Mouse (Mus musculus): Measurements from ENCODE around the gene Cep41.

The Cep41 gene

GRCm38 (mm10) chr6:30693350-30693991 lies at the start of gene Cep41:
Gene Cep41, minus strand, starts transcription at chr6:30693749.
- peak; percentile 95 to 97 for DNase-seq

- peak; percentile 62 to 69 for DNase-seq
Measured at GRCm38 (mm10) chr6:30739177-30739747, 45.7 kb upstream of the Cep41 start.

GRCm38 (mm10) chr6:30738464-30739006 lies 45.0 kb upstream of the Cep41 start:
- peak in 1 of 2 experiments; percentile 26 for DNase-seq

GRCm38 (mm10) chr6:30737548-30738463 lies 44.3 kb upstream of the Cep41 start:
- peak; percentile 85 to 89 for DNase-seq

- peak; percentile 85 to 90 for DNase-seq
Measured at GRCm38 (mm10) chr6:30736864-30737547, 43.5 kb upstream of the Cep41 start.

GRCm38 (mm10) chr6:30736372-30736762 lies 42.8 kb upstream of the Cep41 start:
- peak; percentile 48 to 66 for DNase-seq

- DNase-seq = peak in 1 of 2 experiments; percentile 40
Measured at GRCm38 (mm10) chr6:30735728-30736371, 42.3 kb upstream of the Cep41 start.

- DNase-seq = peak; percentile 31 to 55
Measured at GRCm38 (mm10) chr6:30734988-30735727, 41.6 kb upstream of the Cep41 start.

- DNase-seq = no peak
Measured at GRCm38 (mm10) chr6:30734465-30734864, 40.9 kb upstream of the Cep41 start.

- peak in 1 of 2 experiments; percentile 21 for DNase-seq
Measured at GRCm38 (mm10) chr6:30732571-30733130, 39.1 kb upstream of the Cep41 start.

GRCm38 (mm10) chr6:30730301-30730971 lies 36.9 kb upstream of the Cep41 start:
- DNase-seq = peak; percentile 48 to 59

- peak in 1 of 2 experiments; percentile 28 for DNase-seq
Measured at GRCm38 (mm10) chr6:30723331-30723730, 29.8 kb upstream of the Cep41 start, which contains the start of gene Mest. Gene Mest, plus strand, starts transcription at chr6:30723547.

- DNase-seq = no peak
Measured at GRCm38 (mm10) chr6:30722385-30723164, 29.0 kb upstream of the Cep41 start.

- DNase-seq = no peak
Measured at GRCm38 (mm10) chr6:30716796-30717195, 23.2 kb upstream of the Cep41 start.

- DNase-seq = peak in 1 of 2 experiments; percentile 36
Measured at GRCm38 (mm10) chr6:30714891-30715471, 21.4 kb upstream of the Cep41 start.

GRCm38 (mm10) chr6:30713896-30714295 lies 20.3 kb upstream of the Cep41 start:
- no peak for DNase-seq

- DNase-seq = no peak
Measured at GRCm38 (mm10) chr6:30713455-30713854, 19.9 kb upstream of the Cep41 start.

- no peak for DNase-seq
Measured at GRCm38 (mm10) chr6:30712484-30712883, 18.9 kb upstream of the Cep41 start.

- no peak for DNase-seq
Measured at GRCm38 (mm10) chr6:30711365-30711763, 17.8 kb upstream of the Cep41 start.
